Mouse (Mus musculus) cerebellum, postnatal 10 days (tissue): ENCODE data around the gene Fam129b.

Experiments used
- DNase-seq, 2 experiments: peaks; one replicate each; pipeline ENCODE4 v3.0.0; 2021; ENCODE audit warnings: mixed read lengths in 2 of 2

The Fam129b gene

DNA sequence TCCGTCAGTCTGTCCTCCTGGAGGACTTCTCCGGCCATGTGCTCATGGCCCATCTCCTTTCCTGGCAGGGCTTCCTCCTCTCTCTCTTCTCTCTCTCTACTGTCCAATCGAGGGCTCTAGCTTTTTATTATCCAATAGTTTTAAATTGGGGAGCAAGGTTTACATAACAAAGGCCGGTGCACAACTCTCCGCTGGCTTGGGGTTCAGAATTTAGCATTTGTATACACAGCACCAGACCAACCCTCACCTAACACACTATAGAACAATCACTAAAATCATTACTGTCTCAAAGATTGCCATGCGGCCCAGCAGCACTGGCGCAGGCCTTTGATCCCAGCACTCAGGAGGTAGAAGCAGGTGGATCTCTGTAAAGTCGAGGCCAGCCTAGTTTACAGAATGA lies 15.1 kb upstream of the Fam129b start:
- DNase-seq: no peak

DNA sequence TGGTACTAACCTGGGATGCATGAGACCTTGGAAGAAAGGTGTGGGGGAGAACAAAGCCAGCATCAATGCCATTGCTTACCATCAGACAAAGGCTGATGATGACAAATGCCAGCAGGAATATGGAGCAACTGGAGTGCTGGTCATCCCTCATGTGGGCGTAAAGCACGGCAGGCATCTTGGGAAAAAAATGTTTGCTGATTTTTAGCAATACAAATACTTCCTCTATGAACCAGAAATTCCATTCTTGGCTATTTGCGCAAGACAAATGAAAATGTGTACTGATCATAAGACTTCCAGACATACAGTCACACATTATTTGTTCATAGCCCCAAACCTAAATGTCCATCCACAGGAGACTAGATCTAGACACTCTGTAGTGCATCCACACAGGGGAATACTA lies 12.6 kb upstream of the Fam129b start:
- no peak for DNase-seq

DNA sequence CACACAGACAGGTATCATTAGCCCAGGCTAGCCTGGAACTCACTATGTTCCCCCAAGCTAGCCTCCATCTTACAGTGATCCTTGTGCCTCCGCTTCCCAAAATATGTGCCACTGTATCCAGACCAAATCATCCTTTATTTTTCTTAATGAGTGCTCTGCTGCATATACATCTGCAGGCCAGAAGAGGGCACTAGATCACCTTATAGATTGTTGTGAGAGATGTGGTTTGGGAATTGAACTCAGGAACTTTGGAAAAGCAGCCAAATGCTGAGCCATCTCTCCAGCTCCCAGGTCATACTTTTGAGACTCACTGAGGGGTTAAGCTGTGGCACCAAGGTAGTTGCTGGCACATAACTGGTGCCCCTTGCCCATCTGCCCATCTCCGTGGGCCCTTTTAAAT lies 11.2 kb upstream of the Fam129b start:
- DNase-seq: peak; percentile 63 to 80

DNA sequence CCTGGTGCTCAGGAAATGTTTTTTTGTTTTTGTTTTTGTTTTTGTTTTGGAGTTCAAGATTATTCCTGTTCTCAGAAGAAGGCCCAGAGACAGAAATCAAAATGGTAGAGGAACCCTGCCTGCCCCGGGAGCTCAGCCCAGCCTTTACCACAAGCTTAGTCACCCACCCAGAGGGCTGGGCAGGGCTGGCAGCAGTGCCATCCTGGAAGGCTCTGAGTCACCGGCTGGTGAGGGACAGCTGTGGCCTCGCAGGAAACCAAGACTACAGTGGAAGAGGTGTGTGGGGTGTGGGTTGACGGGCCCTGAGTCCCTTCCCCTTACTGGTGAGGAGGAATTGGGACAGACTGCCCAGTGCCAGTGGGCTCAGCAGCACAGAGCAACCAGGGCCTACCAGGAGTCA lies 8.6 kb upstream of the Fam129b start:
- peak in 1 of 2 experiments; percentile 41 for DNase-seq

DNA sequence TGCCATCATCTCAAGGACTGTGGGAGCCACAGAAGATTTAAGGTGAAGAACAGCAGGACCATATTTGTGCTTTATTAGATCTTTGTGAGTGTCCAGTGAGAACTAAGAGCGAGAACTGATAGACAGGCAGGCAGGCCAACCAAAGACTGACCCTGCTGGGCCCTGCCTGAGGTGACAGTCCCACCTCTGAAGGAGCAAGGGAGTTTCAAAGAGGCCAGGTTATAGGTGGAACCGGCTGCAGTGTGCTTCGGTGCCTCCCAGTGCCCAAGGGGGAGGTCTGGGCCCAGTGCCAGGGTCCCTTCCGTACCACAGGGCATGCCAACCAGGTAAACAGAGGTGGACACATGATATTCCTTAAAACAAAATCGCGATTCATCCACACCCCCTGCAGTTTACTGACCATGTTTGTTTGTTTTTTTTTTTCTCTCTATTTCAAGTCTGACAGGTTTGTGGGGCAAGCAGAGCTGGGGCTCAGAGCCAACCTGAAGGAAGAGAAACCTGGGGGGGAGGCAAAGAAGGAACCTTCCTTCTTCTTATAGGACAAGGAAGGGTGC lies 6.1 kb upstream of the Fam129b start:
- DNase-seq: peak in 1 of 2 experiments; percentile 31

DNA sequence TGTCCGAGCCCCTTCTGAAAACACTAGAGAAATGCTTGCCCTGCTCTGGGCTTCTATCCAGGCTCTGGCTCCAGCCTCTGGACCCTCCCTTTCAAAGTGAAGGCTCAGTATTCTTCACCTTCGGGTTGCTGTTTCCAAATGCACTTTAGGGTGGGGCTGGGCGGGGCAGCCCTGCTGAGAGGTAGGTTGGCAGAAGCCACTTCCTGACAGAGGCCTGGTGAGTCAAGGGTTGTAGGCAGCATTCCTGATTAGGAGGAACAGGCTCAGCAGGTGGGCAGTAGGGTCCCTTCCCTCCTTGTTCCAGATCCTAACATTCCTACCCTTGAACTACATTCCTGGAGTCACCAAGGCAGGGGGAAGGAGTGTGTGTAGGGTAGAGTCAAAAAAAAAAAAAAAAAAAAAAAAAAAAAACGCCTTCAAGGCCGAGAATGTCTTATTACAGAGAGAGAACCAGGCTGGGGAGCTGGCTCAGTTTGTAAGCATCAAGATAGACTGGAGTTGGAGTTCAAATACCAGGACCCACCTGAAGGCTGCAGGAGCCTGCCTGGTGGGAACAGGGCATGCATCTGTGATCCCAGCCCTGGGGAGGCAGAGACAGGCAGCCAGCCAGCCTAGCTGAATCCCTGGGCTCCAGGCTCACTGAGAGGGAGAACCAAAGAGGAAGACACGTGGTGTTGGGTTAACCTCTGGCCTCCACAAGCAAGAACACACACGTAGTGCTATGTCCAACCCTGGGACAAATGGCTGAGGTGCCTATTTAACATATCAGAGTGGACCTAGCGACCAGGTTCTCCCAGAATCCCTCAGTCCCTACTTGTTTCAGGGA lies 5.4 kb upstream of the Fam129b start:
- DNase-seq: no peak

DNA sequence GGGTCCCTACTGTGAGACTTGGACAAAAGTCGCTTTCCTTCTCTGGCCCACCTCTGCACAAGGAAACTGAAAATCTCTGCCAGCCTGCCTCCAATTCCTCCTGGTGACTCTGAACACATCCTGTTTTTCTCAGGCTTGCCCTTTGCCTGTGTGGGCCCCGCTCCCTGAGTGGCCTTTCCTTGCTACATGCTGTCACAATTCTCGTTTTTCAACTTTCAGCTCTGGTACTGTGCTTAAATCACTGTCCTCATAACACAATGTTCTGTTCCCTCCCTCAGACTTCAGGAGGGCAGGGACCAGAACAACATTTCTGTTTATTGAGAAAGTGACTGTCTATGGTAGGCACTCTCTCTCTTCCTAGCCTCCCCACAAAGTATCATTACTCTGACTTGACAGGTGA lies 1.8 kb upstream of the Fam129b start:
- DNase-seq: no peak

DNA sequence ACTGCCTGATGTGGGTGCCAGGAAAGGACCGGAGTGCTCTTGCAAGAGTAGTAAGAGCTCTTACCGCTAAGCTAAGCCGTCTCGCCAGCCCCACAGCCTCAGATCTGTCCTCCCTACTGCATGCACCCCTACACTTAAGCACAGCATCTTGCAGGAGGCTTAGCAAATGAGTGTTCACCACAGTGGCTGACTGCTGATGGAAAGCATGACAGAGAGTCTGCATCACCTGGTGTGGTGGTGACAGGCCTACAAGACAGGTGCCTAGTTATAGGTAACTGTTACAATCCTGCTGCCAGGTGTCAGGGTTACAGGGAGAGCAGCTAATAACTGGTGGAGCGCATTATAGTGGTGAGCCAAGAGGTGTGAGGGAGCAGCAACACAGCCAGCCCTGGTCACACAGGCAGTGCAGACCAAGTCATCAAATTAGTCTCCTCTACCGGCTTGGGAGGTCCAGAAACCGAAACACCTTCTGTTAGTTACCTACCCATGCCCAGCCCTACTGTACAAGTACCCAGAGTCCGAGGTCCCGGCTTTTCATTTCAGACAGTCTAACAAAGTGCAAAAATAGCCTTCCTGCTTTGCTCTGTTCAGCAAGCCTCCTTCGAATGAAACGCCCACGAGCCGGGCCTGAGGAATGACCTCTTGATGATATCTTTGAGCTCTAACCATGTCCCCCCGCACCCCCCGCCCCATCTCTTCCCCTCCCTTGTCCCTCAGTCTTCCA lies 801 bp upstream of the Fam129b start:
- peak in 1 of 2 experiments; percentile 30 for DNase-seq

DNA sequence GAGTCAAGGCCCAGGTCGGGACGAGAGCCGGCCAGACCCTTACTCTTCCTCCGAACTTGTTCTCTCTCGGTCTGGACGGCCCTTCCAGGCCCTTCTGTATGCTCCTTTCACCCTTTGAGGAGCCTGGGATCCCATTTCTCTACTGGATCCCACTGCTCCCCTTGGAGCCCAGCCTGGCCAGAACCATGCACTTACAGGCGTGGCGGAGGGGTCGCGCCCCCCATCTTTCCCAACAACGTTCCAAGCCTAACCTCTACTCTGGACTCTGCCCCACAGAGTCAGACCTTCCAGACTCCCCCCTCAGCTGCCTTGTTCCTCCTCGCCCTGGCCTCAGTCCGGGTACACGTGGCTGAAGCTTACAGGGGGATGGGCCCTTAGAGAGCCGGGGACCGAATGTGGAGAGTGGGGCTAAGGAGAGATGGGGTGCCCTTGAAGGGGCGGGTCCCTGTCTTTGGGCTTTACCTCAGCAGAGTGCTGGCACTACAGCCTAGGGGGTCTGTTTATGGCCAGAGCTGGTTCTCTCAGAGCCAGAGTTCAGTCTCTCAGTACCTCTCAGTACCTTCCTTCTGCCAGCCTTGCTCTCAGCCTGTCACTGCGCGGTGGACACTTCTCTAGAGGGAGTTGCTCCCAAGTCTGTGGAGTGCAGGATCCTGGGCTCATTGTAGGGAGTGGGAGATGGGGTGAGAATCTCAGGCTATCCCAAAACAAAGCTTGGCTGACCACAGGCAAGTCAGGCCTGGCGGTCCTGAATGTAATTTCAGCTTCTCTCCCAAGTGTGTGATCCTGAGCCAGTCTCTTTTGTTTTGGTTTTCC lies 782 bp downstream of the Fam129b start:
- DNase-seq: peak; percentile 45 to 52

DNA sequence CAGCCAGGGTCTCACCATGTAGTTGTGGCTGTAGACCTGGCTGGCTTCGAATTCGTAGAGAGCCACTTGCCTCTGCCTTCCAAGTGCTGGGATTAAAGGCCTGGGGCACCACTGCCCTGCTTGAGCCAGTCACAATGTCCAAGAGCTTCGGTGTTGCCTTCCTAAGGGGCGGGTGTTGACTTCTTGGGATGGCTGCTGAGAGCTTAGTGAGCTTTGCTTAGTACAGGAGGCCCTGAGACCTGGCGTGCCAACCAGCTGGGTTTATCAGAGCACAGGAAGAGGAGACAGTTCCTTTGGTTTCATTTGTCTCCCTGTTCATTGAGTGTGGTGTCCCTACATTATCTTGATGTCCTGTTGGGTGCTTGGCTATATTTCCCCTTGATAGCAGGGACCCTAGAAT lies 1.4 kb downstream of the Fam129b start:
- peak in 1 of 2 experiments; percentile 28 for DNase-seq

DNA sequence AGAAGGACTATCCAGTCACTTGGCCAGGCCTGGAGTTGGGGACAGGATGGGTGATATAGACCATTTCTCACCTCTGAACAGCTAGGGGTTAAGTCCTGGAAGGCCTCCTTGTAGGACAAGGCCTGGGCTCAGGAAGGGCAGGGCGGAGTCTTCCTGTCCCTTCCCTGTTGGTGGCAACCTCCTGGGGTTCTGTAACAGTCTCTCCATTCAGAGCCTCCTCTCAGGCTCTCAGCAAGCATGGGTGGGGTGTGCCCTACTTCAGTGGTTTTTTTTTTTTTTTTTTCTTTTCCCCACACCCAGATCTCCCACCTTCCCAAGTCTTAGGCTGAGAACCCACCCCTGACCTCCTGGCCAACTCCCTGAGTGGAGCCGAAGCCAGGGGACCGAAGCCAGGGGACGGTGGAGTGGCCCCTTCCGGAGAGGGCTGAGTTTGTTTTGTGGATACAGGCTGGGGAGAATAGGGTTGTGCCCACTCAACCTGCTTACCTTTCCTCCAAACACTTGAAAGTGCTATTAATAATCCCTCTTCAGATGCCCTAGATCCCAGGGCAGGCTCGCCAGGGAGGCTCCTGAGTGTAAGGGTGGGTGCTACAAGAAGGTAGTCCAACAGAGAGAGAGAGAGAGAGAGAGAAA lies 2.0 kb downstream of the Fam129b start:
- DNase-seq: no peak

DNA sequence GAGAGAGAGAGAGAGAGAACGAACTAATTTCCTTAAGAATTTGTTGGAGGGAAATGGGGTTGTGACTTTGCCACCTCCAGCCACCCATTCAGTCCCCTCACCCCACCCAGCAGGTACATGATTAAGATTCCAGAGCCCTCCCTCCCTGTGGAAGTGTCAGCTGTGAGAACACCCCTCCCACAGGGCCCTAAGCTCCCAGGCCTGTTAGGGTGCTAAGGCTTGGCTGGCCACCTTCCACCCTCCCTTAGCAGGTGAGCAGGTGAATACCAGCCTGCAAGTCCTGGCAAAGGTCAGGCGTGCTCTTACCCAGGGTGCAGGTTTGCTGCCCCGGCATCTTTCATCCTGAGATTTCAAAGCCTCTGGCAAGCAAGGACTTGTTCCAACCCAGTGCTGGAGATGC lies 2.5 kb downstream of the Fam129b start:
- DNase-seq: no peak

DNA sequence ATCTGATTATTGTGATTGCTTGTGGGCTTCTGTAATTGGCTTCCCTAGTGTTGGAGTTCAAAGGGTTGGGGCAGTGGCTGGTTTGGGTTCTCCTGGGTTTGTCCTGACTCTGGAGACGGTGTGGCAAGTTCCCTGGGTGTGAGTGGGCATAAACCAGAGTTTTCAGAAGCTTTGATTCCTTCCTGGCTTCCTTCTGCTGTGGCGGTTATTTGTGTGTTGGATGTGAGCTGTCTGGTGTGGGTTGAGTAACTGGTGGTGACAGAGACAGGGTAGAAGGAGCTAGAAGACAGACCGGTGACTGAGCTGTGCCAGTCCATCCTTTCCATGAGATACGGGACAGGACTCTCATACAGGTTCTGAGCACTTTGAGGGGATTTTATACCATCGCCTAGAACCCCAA lies 3.7 kb downstream of the Fam129b start:
- no peak for DNase-seq

DNA sequence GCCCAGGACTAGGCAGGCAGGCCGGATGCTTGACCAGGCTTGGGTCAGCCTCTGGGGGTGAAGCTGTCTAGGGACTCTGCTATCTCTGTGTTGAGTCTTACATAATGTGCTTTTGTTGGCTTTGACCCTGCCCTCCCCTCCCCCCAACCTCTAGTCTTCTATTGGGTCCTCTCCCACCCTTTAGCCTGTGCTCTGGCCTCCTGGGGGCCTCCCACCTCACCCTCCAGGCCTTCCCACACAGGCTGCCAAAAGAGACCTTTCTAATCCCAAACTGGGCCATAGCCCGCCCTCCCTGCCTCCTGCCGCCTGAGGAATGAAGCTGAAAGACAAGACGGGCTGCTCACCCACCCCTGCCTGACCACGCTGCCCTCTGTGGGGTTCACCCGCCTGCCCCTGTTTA lies 5.1 kb downstream of the Fam129b start:
- DNase-seq: peak in 1 of 2 experiments; percentile 43

DNA sequence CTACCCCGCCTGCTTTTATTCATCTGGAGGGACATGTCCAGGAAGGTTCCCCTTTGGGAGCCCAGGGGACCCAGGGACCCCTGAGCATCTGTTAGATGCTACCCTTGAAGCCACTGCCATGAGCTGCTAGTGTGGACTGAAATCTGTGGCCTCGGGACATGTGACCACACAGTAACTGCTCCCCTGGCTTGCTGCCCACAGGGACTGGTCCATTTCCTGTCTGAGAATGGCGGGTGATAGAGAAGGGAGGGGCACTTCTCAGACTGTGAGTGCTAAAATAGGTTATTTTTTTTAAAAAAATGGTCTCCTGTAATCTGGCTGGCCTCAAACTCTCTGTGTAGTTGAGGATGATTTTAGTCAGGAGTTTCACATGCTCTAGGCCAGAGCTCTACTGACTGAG lies 5.8 kb downstream of the Fam129b start:
- peak; percentile 79 to 81 for DNase-seq

DNA sequence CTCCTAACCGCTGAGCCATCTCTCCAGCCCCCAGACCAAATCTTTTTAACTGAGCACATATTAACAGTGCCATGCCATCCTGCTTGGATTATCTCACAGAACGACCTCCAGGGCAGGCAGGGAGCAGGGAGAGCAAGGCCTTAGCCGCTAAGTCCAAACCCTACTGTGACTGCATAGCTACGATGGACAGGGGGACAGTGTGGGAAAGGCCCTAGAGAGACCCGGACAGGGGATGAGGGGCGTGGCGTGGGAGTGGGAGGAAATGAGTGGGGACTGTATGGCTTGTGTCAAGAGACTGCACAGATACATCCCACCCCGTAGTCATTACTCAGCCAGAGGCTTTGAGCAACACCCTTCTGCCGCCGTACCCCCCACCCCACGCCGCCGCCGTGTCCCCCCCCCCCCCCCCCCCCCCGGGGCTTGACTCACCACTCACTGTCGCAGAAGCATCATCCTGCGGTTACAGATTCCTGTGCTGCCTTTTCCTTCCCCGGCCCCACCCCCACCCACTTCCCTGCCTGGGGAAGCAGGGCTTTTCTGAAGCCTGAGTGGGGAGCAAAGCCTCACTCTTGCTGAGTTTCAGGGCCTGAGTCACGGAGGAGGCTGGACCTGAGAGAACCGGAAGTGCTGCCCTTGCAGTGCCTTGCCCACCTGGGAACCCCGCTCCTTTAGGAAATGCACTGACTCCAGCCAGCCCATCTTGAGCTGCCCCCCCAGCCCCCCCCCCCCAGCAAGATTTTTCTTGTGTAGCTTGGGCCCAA lies 6.5 kb downstream of the Fam129b start:
- no peak for DNase-seq

DNA sequence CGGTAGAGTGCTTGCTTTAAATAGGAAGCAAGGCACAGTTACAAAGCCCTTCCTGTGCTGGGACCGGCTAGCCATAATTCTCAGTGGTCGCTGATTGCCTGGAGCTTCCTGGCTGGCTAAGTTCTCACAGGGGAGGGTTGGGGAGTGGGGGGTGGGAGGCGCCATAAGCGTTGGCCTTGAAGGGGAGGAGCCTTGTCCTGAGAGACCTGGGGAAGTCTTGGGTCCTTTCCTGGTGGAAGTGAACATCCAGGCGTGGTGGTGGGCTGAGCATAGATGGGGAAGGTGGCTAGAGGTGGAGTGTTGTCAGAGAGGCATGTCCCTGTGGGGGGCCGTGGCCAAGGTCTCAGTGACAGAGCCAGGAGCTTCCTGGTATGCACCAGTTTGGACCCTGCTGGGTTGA lies 8.8 kb downstream of the Fam129b start:
- DNase-seq: no peak

DNA sequence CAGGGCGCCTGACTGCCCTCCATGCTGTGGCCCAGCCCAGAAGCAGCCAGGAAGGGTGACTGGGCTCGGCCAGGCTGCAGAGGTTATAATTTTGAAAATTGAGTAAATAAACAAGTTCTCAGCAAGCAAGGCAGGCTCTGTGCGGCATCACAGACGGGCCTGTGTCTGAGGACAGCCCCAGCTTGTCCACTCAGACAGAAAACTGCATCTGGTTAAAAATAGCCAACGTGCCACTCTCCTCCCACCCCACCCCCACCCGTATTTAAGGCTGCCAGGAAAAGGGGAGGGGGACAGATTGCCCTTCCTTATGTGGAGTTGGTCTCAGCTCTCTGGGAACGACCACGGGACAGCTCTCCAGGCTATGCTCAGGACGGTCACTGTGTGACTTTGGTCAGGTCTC lies 12.1 kb downstream of the Fam129b start:
- DNase-seq: no peak

DNA sequence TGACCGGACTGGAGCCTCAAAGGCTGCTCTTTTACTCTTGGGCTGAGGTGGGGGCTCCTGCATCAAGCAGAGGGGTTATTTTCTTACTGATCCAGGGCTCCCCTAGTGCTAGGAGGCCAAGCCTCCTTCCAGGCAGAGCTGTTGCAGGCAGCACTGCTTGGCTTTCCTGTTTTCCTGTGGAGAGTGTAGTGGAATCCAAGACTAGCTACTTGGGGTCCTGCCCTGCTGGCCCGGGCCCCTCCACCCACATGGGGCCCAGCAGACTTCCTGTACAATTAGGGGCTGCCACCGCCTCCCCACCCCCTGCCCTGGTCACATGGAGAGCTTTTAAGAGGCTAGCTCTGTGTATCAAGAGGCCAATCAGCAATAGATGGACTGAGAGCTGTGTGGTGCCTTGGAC lies 12.6 kb downstream of the Fam129b start:
- DNase-seq: no peak

DNA sequence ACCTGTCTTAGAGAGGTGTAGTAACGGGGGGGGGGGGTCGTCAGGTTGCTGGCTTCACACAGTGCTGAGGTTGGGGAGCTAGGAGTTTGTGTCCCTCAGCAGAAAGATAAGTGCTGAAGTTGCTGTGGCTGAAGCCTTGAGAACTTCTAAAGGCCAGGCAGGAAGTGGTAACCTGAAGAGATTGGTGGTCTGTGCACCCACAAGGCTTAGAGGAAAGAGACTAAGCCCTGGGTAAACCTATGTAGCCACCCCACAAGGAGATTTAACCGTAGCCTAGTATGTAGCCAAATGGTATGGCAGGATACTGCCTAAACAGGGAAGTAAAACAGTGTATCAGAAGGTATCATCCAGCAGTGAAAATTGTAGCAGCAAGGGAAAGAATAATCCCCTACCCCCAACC lies 14.4 kb downstream of the Fam129b start:
- no peak for DNase-seq

DNA sequence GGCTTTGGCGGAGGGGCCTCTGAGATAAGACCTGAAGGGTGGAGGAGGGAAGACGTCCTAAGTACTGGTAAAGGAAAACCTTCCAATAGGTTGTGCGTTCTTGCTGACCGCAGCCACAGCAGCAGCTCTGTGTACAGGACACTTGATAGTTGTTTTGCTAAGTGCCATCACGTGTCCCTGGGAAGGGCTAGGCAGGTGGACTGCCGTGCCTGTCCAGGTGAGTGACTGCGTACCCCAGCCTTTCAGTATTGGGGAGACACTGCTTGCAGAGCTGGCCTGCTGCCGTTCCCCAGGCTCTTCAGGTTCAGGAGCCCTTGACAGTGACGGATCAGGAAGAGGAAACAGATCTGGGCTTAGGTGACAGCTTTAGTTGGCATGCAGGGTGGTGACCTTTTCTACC lies 15.4 kb downstream of the Fam129b start:
- no peak for DNase-seq

DNA sequence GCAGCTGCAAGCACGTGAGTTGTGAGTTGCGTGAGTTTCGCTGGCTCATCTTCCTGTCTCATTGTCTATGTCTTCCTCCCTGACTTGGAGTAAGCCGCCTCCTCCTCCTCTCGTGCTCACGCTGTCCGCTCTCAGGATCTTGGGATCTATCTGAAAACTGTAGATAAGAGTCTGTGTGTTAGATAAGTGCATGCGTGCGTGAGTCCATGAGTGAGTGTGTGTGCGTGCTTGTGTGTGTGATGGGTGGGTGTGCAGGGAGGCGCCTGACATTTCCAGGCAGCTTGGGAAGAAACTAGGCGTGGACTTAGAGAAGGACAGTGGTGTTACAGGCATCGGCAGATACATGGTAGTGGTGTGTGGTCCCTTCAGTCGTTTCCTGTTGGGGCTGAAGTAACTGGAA lies 16.6 kb downstream of the Fam129b start:
- DNase-seq: no peak
